Mouse (Mus musculus) limb, embryonic 13.5 days (tissue): ENCODE data around the gene Rbm15. TPM values are rescaled to one million over a fixed set of nuclear protein-coding genes. Genes with fewer than 3 reads are reported as not detected.

Experiments
- ATAC-seq: fragments of 200-750 bp; cut with Nextera tagmentation; 2 replicates; pipeline ENCODE4 v1.8.0; 2017; ENCODE audit warnings: low read depth, moderate number of reproducible peaks, moderate TSS enrichment; ENCODE audit not compliant: low FRiP score
- H3K27ac ChIP-seq: fragments of 300-500 bp; sonication (generic); 2 replicates; pipeline ENCODE4 v1.5.1; 2015; ENCODE audit warnings: inconsistent platforms, mild to moderate bottlenecking, moderate library complexity
- H3K27me3 ChIP-seq: fragments of 300-500 bp; sonication (generic); 2 replicates; pipeline ENCODE4 v1.6.1; 2015; ENCODE audit warnings: mild to moderate bottlenecking, inconsistent platforms
- H3K36me3 ChIP-seq: fragments of 300-500 bp; sonication (generic); 2 replicates; pipeline ENCODE4 v1.6.1; 2015; ENCODE audit warnings: inconsistent platforms, mild to moderate bottlenecking, moderate library complexity
- H3K4me1 ChIP-seq: fragments of 300-500 bp; sonication (generic); 2 replicates; pipeline ENCODE4 v1.6.1; 2015; ENCODE audit warnings: inconsistent platforms
- H3K4me2 ChIP-seq: fragments of 300-500 bp; sonication (generic); replicated peaks from 2 replicates; pipeline ENCODE4 v1.6.1; 2015; ENCODE audit warnings: inconsistent platforms, mild to moderate bottlenecking, moderate library complexity
- H3K4me3 ChIP-seq: fragments of 300-500 bp; sonication (generic); 2 replicates; pipeline ENCODE4 v1.5.1; 2015; ENCODE audit warnings: moderate library complexity, mild to moderate bottlenecking, inconsistent platforms
- H3K9ac ChIP-seq: fragments of 300-500 bp; sonication (generic); 2 replicates; pipeline ENCODE4 v1.6.1; 2015; ENCODE audit warnings: mild to moderate bottlenecking, inconsistent platforms
- H3K9me3 ChIP-seq: fragments of 300-500 bp; sonication (generic); 2 replicates; pipeline ENCODE4 v1.6.1; 2016; ENCODE audit warnings: inconsistent platforms
- WGBS: fragments of 180-500 bp; shearing (Covaris S2); methylation state at CpG from one replicate; pipeline ENCODE4 v1.1.7; 2015; 5-methylcytosine and 5-hydroxymethylcytosine counted together
- polyA plus RNA-seq: library from polyadenylated mRNA; unstranded; fragments of >200 nt; fragmentation: Nextera tagmentation; extraction: Ambion mirVana; gene quantifications from 2 replicates; pipeline ENCODE4 v1.2.1, GENCODE M21; 2015

Rbm15 gene
- polyA plus RNA-seq = 16.5 and 16.8 TPM in 2 replicates

DNA sequence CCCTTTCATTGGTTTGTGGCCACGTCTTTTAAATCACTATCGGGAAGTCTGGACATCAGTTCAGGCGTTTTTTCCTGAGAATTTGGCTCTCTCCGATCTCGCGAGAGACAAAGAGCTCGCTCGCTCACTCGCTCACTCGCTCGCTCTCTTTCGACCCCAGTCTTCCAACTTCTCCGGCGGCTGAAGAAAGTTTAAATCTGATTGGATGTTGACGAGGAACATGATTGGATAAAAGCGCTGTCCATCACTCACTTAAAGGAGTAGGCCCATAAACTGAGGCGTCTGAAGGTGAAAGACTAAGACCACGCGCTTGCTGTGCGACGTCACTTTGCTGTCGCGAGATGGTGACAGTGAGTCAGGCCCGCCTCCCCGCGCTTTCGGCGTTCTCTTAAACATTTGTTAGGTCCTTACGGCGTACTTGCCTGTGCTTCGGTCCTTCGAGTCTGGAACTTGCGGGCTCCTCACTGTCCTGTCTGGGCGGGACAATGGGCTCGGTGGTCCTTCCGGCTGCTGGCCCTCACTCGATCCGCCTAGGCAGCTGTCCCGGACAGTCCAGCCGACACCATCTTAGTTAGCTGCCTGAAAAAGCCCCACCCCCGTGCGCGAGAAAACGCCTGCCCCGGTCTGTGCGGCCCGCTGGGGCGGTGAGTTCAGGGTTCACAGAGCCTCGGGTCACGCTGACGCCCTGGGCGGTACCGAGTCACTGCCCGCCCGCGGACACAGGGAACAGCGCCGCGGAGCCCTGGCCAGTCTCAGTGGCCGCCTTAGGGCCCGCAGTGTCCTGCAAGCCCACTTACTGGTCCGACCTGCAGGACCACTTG is at the start of gene Rbm15:
Rbm15 (minus strand) TSS at position 293 of the 821 bp plus-strand sequence.
- Histone ChIP-seq H3K9me3 (no peaks in the 10 kb centered on the region), H3K27ac (peak within 1 kb of the TSS; percentile 95), H3K9ac (peak within 1 kb of the TSS; percentile 92), H3K36me3 (peaks cover 16% of the 10 kb centered on the region), H3K4me3 (peak within 1 kb of the TSS; percentile 93), H3K27me3 (no peaks in the 10 kb centered on the region), H3K4me1 (peaks cover 34% of the 10 kb centered on the region), H3K4me2 (peak within 1 kb of the TSS; percentile 98)
- ATAC-seq = peak; percentile 93
- WGBS = under 1% methylated on average over 62 of the region's 62 CpGs

DNA sequence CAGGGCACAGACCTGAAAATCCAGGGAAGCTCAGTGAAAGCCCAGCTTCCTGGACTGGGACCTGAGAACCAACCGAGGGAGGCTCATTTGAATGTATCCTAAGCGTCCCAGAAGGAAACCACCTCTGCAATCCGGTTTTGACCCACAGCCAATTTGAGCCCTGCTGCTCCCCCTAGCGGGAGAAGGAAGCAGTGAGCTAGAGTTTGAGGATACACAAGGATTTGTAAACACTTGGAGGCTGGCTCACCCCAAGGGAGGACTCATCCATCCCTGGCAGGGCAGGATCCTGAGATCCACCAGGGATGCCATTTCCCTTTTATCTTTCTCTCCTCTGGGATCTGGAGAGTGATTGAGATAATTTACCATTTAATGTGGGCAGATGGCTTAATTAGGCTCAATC is 45.9 kb upstream of the Rbm15 start:
- WGBS = 3% methylated on average over 4 of the region's 4 CpGs
- Histone ChIP-seq H3K4me2 (no peak overlapping the region), H3K9ac (no peak overlapping the region), H3K4me1 (peaks cover 19% of the 10 kb centered on the region), H3K27me3 (peaks cover 3% of the 10 kb centered on the region), H3K27ac (no peak overlapping the region), H3K36me3 (no peaks in the 10 kb centered on the region), H3K4me3 (no peak overlapping the region), H3K9me3 (no peaks in the 10 kb centered on the region)
- ATAC-seq = no peak

DNA sequence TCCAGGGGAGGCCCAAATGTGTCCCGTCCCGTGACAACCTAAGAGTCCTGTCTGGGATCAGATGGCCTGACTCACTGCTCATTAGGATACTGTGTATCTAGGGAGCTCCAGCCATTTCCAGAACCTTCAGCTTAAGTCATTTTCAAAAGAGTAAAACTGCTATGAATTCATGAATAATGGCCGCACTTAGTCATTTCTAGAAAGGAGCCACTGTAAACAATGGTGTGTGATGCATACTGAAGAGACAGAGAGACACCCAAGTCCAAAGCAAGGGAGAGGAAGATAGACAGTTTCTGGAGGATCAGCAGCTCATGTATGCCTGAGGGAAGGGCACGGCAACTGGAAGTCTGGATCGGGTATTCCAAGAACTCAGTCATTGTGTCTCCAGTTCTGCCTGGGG is 45.2 kb upstream of the Rbm15 start:
- ATAC-seq = no peak
- Histone ChIP-seq H3K27me3 (peaks cover 3% of the 10 kb centered on the region), H3K27ac (no peak overlapping the region), H3K36me3 (no peaks in the 10 kb centered on the region), H3K9me3 (no peaks in the 10 kb centered on the region), H3K9ac (no peak overlapping the region), H3K4me1 (peaks cover 19% of the 10 kb centered on the region), H3K4me2 (no peak overlapping the region), H3K4me3 (no peak overlapping the region)
- 70% methylated on average over 5 of the region's 5 CpGs for whole genome bisulfite sequencing

DNA sequence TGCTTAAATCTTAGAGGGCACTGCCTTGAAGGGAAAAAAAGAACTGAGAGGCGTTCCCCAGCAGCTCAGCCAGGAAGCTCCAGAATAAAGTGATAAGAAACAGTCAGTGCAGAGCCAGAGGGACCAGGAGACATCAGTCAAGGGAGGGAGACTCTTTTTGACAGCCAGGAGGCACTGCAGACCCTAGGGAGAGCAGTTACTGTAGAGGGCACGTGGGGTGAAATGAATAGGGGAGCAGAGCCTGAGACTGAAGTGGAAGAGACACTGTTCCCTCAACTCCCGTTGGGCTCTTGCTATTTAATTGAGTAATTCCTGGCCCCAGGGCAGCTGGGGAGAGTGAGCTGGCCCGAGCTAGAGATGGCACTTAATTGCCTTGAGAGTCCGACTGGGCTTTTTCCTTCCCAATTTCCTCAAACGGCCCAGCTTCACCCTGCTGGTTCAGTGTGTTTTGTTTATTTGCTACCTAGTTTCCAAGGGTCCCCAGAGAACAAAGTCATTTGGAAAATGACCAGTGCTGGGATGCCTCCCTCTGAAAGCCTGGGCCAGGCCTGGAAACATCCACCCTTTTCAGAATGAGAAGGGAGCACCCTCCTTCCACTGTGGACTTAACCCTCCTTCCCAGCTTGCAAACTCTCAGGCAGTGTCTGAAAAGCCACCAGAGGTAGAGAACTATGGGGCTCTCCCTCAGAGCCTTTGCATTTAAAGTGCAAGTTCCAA is 41.6 kb upstream of the Rbm15 start:
- Histone ChIP-seq H3K4me1 (peaks cover 8% of the 10 kb centered on the region; the same call in 1 of the 2 replicates), H3K9ac (no peak overlapping the region), H3K36me3 (no peaks in the 10 kb centered on the region), H3K27me3 (peaks cover 3% of the 10 kb centered on the region), H3K4me2 (no peak overlapping the region), H3K9me3 (no peaks in the 10 kb centered on the region), H3K4me3 (no peak overlapping the region), H3K27ac (no peak overlapping the region)
- ATAC-seq = no peak
- 8% methylated on average over 6 of the region's 6 CpGs for WGBS

DNA sequence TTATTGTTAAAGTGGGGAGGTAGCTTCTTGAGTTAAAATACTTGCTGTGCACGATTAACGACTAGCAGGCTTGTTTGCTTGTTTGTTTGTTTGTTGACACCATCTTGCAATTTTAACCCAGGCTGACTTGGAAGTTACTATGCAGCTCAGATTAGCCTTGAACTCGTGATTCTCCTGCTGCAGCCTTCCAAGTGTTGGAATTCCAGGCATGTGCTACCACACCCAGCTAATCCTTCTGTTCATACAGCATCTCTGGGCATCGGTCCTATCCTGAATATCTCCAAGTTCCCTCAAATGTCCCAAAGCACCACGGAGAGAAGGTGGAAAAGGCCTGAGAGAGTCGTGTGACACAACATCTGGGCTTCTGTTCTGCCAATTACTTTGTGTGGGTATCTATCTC is 35.7 kb upstream of the Rbm15 start:
- 75% methylated on average over 6 of the region's 6 CpGs for WGBS
- H3K9me3 ChIP-seq = no peaks in the 10 kb centered on the region
- H3K27ac ChIP-seq = no peak overlapping the region
- no peak overlapping the region for H3K4me3 ChIP-seq
- H3K4me2 ChIP-seq = no peak overlapping the region
- H3K9ac ChIP-seq = no peak overlapping the region
- no peaks in the 10 kb centered on the region for H3K36me3 ChIP-seq
- H3K27me3 ChIP-seq = 0 out of 2 replicates have a peak, but pooled peaks cover 7% of the 10 kb centered on the region
- ATAC-seq = no peak
- peaks cover 16% of the 10 kb centered on the region for H3K4me1 ChIP-seq

DNA sequence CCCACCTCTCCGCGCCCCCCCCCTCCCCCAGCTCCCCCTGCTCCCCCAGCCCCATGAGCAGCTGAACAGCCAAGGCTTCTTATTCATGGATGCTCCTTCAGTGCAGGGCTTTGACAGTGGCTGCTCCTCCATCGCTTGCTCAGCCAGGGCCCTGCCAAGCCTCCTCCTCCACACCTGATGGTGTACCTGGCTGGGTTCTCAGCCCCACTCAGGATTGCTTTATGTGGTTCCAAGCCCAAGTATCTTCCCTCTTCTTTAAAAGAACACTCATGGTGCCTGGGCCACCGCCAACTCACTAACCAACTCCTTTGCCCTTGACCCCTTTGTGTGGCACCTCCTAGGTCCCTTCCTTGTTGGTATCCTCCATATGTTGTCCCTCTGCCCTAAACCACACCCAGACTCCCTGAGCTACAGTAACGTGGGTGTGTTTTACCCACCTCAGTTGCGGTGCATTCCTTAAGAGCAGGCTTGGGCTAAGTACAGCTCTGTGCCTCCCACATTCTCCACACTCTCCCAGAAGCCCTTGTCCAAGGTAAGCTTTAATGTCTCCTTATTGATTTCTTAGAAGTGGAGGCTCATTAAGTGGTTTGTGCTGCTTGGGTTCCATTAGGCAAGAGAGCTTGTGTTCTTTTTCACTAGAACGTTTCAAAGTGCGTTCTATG is 34.6 kb upstream of the Rbm15 start:
- Histone ChIP-seq H3K9ac (no peak overlapping the region), H3K4me3 (no peak overlapping the region), H3K36me3 (no peaks in the 10 kb centered on the region), H3K4me1 (peaks cover 16% of the 10 kb centered on the region), H3K9me3 (no peaks in the 10 kb centered on the region), H3K27me3 (0 out of 2 replicates have a peak, but pooled peaks cover 7% of the 10 kb centered on the region), H3K4me2 (no peak overlapping the region), H3K27ac (no peak overlapping the region)
- ATAC-seq = no peak
- 76% methylated on average over 8 of the region's 8 CpGs for WGBS

- peak; percentile 82 for ATAC-seq
- H3K4me2 ChIP-seq = no peak overlapping the region
Measured at GRCm38 (mm10) chr3:107365341-107365740, 31.9 kb upstream of the Rbm15 start.

DNA sequence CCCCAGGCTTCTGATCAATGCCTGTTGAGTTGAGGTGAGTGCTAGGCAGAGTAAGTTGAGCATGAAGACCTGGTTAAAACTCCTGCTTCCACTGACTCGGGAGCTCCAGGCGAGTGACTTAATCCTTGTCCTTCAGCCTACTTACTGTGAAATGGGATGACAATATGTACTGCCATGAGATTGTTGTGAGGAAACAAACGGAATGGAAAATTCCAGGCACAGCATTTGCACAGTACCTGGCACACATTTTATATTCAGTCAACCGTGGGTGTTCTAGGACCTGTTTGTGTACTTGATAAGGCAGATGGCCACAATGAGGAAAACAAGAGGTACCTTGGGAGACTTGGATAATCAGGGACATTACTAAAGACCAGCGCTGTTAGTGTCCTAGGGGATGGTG is 29.9 kb upstream of the Rbm15 start:
- H3K4me1 ChIP-seq = peaks cover 35% of the 10 kb centered on the region
- no peak for ATAC-seq
- 89% methylated on average over 5 of the region's 5 CpGs for WGBS
- no peak overlapping the region for H3K27ac ChIP-seq
- no peaks in the 10 kb centered on the region for H3K9me3 ChIP-seq
- H3K27me3 ChIP-seq = 0 out of 2 replicates have a peak, but pooled peaks cover 7% of the 10 kb centered on the region
- H3K4me2 ChIP-seq = no peak overlapping the region
- no peak overlapping the region for H3K4me3 ChIP-seq
- H3K9ac ChIP-seq = no peak overlapping the region
- H3K36me3 ChIP-seq = no peaks in the 10 kb centered on the region

More at GRCm38 (mm10) chr3:107365341-107365740, 31.9 kb upstream of the Rbm15 start:
- H3K27ac ChIP-seq = no peak overlapping the region
- WGBS = 24% methylated on average over 4 of the region's 4 CpGs
- peaks cover 31% of the 10 kb centered on the region for H3K4me1 ChIP-seq
- 0 out of 2 replicates have a peak, but pooled peaks cover 7% of the 10 kb centered on the region for H3K27me3 ChIP-seq
- no peaks in the 10 kb centered on the region for H3K9me3 ChIP-seq
- H3K36me3 ChIP-seq = no peaks in the 10 kb centered on the region
- H3K4me3 ChIP-seq = no peak overlapping the region
- H3K9ac ChIP-seq = no peak overlapping the region

- no peak overlapping the region for H3K9ac ChIP-seq
- no peaks in the 10 kb centered on the region for H3K36me3 ChIP-seq
- H3K4me1 ChIP-seq = peaks cover 31% of the 10 kb centered on the region
- no peak overlapping the region for H3K27ac ChIP-seq
- ATAC-seq = no peak
- no peak overlapping the region for H3K4me2 ChIP-seq
- WGBS = 51% methylated on average over 4 of the region's 4 CpGs
- no peaks in the 10 kb centered on the region for H3K9me3 ChIP-seq
- no peaks in the 10 kb centered on the region; the same call in 1 of the 2 replicates for H3K27me3 ChIP-seq
- no peak overlapping the region for H3K4me3 ChIP-seq
Measured at GRCm38 (mm10) chr3:107360341-107360740, 26.9 kb upstream of the Rbm15 start.

DNA sequence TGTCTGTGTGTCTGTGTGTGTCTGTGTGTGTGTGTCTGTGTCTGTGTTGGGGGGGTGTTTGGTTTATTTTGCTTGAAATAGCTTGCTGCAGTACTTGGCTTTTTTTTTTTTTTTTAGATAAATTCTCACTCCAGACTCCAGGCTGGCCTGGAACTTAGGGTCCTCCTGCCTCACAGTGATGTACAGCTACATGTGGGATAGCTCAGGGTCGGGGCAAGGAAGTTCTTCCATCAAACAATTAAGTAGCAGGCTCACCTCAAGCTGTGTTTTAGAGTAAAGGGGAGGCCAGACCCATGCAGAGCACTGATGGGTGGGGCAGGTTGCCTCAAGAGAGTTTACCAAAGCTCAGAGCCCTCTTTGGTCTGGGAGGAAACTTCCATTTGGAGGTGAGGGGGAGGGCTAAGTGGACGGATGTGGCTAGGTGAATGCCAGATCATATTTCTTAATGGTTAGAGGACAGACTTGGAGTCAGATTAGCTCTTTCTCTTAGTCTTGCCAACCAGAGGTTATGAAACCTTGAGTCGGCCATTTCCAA is 24.3 kb upstream of the Rbm15 start:
- H3K27me3 ChIP-seq = peaks cover 11% of the 10 kb centered on the region
- H3K4me3 ChIP-seq = no peak overlapping the region
- H3K36me3 ChIP-seq = no peaks in the 10 kb centered on the region
- WGBS = 38% methylated on average over 3 of the region's 3 CpGs
- H3K27ac ChIP-seq = no peak overlapping the region
- ATAC-seq = no peak
- H3K4me2 ChIP-seq = no peak overlapping the region
- H3K9me3 ChIP-seq = no peaks in the 10 kb centered on the region
- H3K9ac ChIP-seq = no peak overlapping the region
- peaks cover 24% of the 10 kb centered on the region for H3K4me1 ChIP-seq

DNA sequence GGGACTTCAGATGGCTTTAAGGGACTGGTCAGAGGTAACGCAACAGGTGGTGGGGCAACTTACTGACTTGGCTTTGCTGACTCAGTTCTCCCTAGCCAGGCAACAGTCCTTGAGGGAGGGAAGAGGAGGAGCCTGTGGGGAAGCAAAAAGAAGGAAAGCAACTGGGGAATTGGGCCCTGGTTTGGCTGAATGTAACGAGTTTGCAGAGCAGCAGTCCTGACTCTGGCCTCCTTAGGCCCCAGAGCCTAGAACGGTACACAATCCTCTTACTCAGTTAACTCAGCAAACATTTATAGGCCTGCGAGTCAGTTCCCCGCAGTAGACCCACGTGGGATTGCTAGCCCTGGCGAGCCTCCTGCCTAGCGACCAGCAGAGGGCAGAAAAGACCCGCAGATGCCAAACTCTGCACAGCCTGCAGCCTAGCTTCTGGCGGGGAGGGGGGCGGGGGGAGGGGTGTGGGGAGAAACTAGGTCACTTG is 23.5 kb upstream of the Rbm15 start:
- H3K9ac ChIP-seq = peak overlapping the region; percentile 43; the same call in 1 of the 2 replicates
- no peak overlapping the region for H3K4me3 ChIP-seq
- no peaks in the 10 kb centered on the region for H3K36me3 ChIP-seq
- peak overlapping the region; percentile 42; the same call in 1 of the 2 replicates for H3K4me2 ChIP-seq
- peaks cover 11% of the 10 kb centered on the region for H3K27me3 ChIP-seq
- WGBS = 0% methylated on average over 11 of the region's 11 CpGs
- peak; percentile 94 for ATAC-seq
- H3K27ac ChIP-seq = no peak overlapping the region
- H3K4me1 ChIP-seq = peaks cover 24% of the 10 kb centered on the region
- no peaks in the 10 kb centered on the region for H3K9me3 ChIP-seq
